Mouse (Mus musculus) megakaryocyte progenitor cell, adult 5-6 weeks (primary cell): ENCODE data around the gene Hdlbp. TPM values are rescaled to one million over a fixed set of nuclear protein-coding genes. Genes with fewer than 3 reads are reported as not detected.
A peak's percentile ranks its signal among the peaks of the same experiment; 100 is the strongest.

Experiments
- ATAC-seq: replicated peaks from 2 replicates; pipeline ENCODE4 v1.8.0; 2016; ENCODE audit warnings: mild to moderate bottlenecking, moderate TSS enrichment, inconsistent platforms; ENCODE audit not compliant: poor library complexity
- total RNA-seq, 2 experiments: library from RNA; stranded (forward) in 1 of 2; stranded (reverse) in 1 of 2; fragments of 157-497, 149-512 nt in 1 of 2; fragments of 200-1000 nt in 1 of 2; gene quantifications; 2 replicates each; pipeline versions ENCODE4 v1.2.3 to v1.2.4; 2015 to 2017

The Hdlbp gene
- total RNA-seq, 2 experiments from 2014 or later, result 115 to 154 TPM

- ATAC-seq, result peak; percentile 20
Observed at GRCm38 (mm10) chr1:93445822-93446162, 32.8 kb downstream of the Hdlbp start.

GRCm38 (mm10) chr1:93445111-93445821 lies 33.3 kb downstream of the Hdlbp start:
- ATAC-seq, result peak; percentile 77

DNA sequence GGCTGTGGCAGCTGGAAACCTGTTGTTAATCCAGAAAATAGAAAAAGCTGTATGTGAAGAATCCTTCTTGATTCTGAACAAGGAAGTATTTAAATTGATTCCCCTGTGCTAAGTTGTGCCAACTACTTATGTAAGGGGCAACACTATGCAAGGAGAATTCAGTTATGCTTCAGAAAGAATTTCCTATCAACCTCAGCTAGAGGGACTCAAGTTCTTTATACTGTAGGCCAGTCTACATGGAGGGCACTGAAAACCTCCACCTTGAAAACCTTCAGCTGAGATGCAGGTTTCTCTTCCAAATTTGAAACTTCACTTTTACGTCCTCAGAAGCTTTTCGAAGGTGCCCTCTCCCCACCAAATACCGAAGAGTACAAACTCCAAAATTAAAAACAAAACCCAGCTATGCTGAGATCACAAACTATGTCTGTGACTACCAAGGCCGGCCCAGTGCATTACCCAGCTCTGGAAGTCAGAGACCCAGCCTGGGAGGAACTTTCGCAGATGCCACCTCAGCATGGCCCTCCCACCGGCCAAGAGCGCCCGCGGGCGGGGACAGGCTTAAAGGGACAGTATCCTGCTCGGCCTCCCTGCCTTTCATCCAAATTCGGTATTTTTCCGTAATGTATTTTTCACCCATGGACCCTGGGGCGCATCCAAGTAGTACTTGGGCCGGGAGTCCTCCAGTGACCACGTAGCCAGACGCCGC lies 34.1 kb downstream of the Hdlbp start:
- peak; percentile 83 for ATAC-seq

- ATAC-seq, result no peak
Observed at GRCm38 (mm10) chr1:93439321-93439720, 39.3 kb downstream of the Hdlbp start.

DNA sequence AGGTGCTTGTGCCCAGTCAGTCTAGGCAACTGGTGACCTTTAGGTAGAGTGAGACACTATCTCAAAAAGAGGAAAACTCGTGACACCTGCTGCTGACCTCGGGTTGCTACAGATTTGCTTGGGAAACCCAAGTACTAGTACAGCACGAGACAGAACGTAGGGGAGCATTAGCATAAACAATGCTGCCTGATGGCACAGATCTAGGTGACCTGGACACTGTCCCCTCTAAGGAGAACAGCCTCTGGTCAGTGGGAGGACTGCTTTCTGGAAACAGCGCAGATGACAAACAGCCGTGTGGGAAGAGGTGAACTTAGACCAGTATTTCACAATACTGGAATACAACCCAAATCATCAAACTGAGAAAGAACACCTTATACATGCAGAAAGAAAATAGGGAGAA lies 46.5 kb downstream of the Hdlbp start:
- ATAC-seq, result no peak

- ATAC-seq, result no peak
Observed at GRCm38 (mm10) chr1:93403403-93403802, 75.2 kb downstream of the Hdlbp start.

GRCm38 (mm10) chr1:93401191-93402052 lies 77.2 kb downstream of the Hdlbp start:
- ATAC-seq, result peak; percentile 61

GRCm38 (mm10) chr1:93388906-93389305 lies 89.7 kb downstream of the Hdlbp start:
- no peak for ATAC-seq

DNA sequence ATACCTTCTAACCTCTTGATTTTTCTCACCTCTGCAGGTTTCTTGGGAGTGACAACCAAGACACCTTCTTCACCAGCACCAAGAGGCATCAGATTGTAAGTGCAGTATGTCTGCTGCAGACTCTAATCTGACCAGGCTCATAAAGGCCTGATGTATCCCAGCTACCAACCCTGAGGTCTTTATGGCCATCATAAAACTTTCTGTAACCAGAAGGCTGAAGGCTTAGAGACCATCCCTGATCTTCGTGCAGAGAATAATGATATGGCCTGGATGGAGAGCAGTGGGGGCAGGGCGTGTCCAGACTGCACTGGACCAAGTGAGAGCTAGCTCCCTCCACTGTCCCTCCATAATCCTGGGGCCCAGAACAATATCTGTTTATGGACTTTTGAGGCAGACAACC lies 91.4 kb downstream of the Hdlbp start:
- no peak for ATAC-seq

GRCm38 (mm10) chr1:93379117-93379516 lies 99.5 kb downstream of the Hdlbp start:
- no peak for ATAC-seq

DNA sequence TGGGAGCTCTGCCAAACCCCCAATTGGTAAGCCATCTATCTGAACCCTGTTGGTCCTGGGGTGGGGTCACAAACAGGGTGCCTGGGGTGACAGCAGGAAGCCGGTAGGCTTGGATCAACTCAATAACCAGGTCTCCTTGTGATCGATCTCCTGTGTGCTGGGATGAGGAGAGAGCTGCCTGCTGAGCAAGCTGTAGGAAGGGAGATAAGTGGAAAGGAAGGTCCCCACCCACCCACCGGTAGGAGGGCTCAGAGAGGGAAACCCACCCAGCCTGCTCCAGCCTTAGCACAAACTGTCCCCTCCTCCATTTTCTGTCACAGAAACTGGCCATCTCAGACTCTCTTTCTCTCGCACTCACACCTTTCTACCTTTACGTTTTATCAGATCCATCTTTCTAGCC lies 101.3 kb downstream of the Hdlbp start:
- ATAC-seq, result no peak

- ATAC-seq, result no peak
Observed at GRCm38 (mm10) chr1:93373665-93374064, 105.0 kb downstream of the Hdlbp start, which contains the start of gene Ano7. Gene Ano7 (plus strand): TSS chr1:93373930.

GRCm38 (mm10) chr1:93365641-93366040 lies 113.0 kb downstream of the Hdlbp start:
- peak; percentile 65 for ATAC-seq

- ATAC-seq, result no peak
Observed at GRCm38 (mm10) chr1:93362661-93363060, 116.0 kb downstream of the Hdlbp start.

Other genes with a start within 250 kb of the Hdlbp start
- 0.44 and 3.2 TPM in 2 replicates for gene Sned1, start 243.0 kb downstream of the Hdlbp start, total RNA-seq (2015)
- 0.14 and 0.17 TPM in 2 replicates for gene Sned1, start 243.0 kb downstream of the Hdlbp start, total RNA-seq (2017)
- 11.3 and 13.1 TPM in 2 replicates for gene Mterf4, start 172.9 kb downstream of the Hdlbp start, total RNA-seq (2015)
- 24.4 and 27.6 TPM in 2 replicates for gene Mterf4, start 172.9 kb downstream of the Hdlbp start, total RNA-seq (2017)
- 27.1 and 43.2 TPM in 2 replicates for gene Ppp1r7, start 136.0 kb downstream of the Hdlbp start, total RNA-seq (2015)
- gene Ppp1r7, start 136.0 kb downstream of the Hdlbp start, total RNA-seq (2017), result 16.0 and 26.1 TPM in 2 replicates
- 11.1 and 13.8 TPM in 2 replicates for gene Pask, start 135.3 kb downstream of the Hdlbp start, total RNA-seq (2015)
- gene Pask, start 135.3 kb downstream of the Hdlbp start, total RNA-seq (2017), result 10.4 and 12.6 TPM in 2 replicates
- 0.05 and 1.1 TPM in 2 replicates for gene Ano7, start 104.9 kb downstream of the Hdlbp start, total RNA-seq (2015)
- 0.33 TPM in 1 of 2 replicates, not detected in the other for gene Ano7, start 104.9 kb downstream of the Hdlbp start, total RNA-seq (2017)
- 2.6 and 5.0 TPM in 2 replicates for gene Farp2, start 33.3 kb upstream of the Hdlbp start, total RNA-seq (2015)
- 1.0 and 1.1 TPM in 2 replicates for gene Farp2, start 33.3 kb upstream of the Hdlbp start, total RNA-seq (2017)
- gene Stk25, start 179.8 kb upstream of the Hdlbp start, total RNA-seq (2015), result 23.4 and 28.8 TPM in 2 replicates
- 28.6 and 47.7 TPM in 2 replicates for gene Stk25, start 179.8 kb upstream of the Hdlbp start, total RNA-seq (2017)
- gene Bok, start 206.8 kb upstream of the Hdlbp start, total RNA-seq (2015), result 0.17 TPM in 1 of 2 replicates, not detected in the other
- 0.92 TPM in 1 of 2 replicates, not detected in the other for gene Bok, start 206.8 kb upstream of the Hdlbp start, total RNA-seq (2017)